Mouse (Mus musculus): ENCODE data around the gene Pld2.
"Not testable (repeated sequence)": the region's sequence is repeated elsewhere in the genome, so short reads cannot be mapped to it uniquely, and the experiment has no call there.

DNA sequence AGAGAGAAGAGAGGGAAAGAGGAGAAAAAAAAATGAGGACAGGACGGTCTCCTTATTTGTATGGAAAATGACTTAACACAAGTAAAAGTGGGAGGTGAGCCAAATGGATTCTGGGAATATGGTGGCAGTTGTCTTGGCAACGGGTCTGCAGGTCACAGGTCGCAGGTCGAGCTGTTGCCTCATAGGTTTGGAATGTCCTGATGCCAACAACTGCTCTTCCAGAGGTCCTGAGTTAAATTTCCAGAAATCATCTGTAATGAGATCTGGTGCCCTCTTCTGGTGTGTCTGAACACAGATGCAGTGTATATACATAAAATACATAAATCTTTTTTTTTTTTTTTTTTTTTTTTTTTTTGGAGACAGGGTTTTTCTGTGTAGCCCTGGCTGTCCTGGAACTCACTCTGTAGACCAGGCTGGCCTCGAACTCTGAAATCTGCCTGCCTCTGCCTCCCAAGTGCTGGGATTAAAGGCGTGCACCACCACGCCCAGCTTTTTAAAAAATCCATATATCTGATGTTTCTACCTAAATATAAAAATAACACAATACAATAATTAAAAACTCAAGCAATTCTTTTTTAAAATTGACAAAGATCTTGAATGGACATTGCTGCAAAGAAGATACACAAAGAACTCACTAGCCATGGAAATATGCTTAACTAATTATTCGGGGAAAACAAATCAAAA is 16.4 kb upstream of the Pld2 start:
- not testable (repeated sequence) for TF ChIP-seq GATA1 (IDR thresholded peaks at IDR 0.05; ENCODE audit: borderline replicate concordance, low read length); FLI1 (IDR thresholded peaks at IDR 0.05; ENCODE audit: low read length)
